12 mouse cellular contexts compared by ENCODE assay signal in the genomic region with DNA sequence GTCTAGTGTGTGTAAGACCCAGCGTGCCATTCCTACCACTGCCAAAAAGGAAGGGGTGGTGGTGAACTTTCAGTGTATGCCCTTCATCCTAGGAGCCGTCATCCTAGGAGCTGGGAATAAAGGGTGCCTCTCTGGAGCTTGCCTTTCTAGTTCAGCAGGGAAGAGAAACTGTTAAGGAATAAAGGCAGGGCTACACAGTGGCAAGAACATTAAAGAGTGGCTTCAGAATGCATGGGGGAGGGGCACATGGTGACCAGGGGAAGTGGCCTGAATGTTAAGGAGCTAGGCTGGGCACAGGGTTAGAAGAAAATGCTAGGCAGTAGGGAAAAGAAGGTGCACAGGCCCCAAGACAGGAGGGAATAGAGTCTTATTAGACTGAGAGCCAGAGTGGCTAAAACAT. TPM values are rescaled to one million over a fixed set of nuclear protein-coding genes. Genes with fewer than 3 reads are reported as not detected.
DNase-seq lines count a peak whose midpoint lies in the region; ATAC-seq lines count a peak whose summit lies in the region.
"Had no signal": no experiment of that assay in that cellular context is flagged by ENCODE, and none has a peak within 500 bp of the region (broad histone marks: within the 10 kb centered on the region; RNA-seq: fewer than 3 reads in every experiment).

No protein-coding gene starts in this region.

- H3K4me1 ChIP-seq in hindbrain, embryonic 15.5 days (replicated peaks): peaks cover 70% of the 10 kb centered on the region
- H3K4me1 ChIP-seq in hindbrain, embryonic 11.5 days (replicated peaks; ENCODE audit: control insufficient read depth, insufficient read depth, low read length): peaks cover 13% of the 10 kb centered on the region; the same call in 1 of the 2 replicates
- peaks cover 40% of the 10 kb centered on the region for H3K4me1 ChIP-seq in hindbrain, embryonic 16.5 days (ENCODE audit: control insufficient read depth, insufficient read depth, low read depth, low read length)
- peaks cover 33% of the 10 kb centered on the region for H3K4me1 ChIP-seq in neural tube, embryonic 14.5 days (ENCODE audit: control insufficient read depth, insufficient read depth, low read length)

- H3K36me3 ChIP-seq in hindbrain, embryonic 15.5 days: 0 out of 2 replicates have a peak, but pooled peaks cover under 1% of the 10 kb centered on the region
- H3K36me3 ChIP-seq in hindbrain, embryonic 11.5 days (ENCODE audit: control insufficient read depth, insufficient read depth, low read length): no peaks in the 10 kb centered on the region
- no peaks in the 10 kb centered on the region for H3K36me3 ChIP-seq in hindbrain, embryonic 16.5 days (ENCODE audit: control insufficient read depth, insufficient read depth, low read length)
- no peaks in the 10 kb centered on the region for H3K36me3 ChIP-seq in neural tube, embryonic 14.5 days (ENCODE audit: control insufficient read depth, insufficient read depth, low read length)
- H3K36me3 ChIP-seq: heart, embryonic 15.5 days; liver, embryonic 15.5 days had no signal

- 38% methylated on average over 2 of the region's 2 CpGs for WGBS in hindbrain, embryonic 15.5 days
- WGBS in hindbrain, embryonic 11.5 days: 77% methylated on average over 2 of the region's 2 CpGs
- 48% methylated on average over 2 of the region's 2 CpGs for WGBS in hindbrain, embryonic 16.5 days
- WGBS in neural tube, embryonic 14.5 days: 40% methylated on average over 2 of the region's 2 CpGs

- no peaks in the 10 kb centered on the region for H3K9me3 ChIP-seq in hindbrain, embryonic 15.5 days
- H3K9me3 ChIP-seq in hindbrain, embryonic 11.5 days (ENCODE audit: control insufficient read depth, low read length): no peaks in the 10 kb centered on the region
- no peaks in the 10 kb centered on the region for H3K9me3 ChIP-seq in hindbrain, embryonic 16.5 days (ENCODE audit: control insufficient read depth, low read length)
- no peaks in the 10 kb centered on the region for H3K9me3 ChIP-seq in neural tube, embryonic 14.5 days (ENCODE audit: control insufficient read depth, low read length)
- H3K9me3 ChIP-seq: embryonic facial prominence, embryonic 13.5 days; heart, embryonic 15.5 days; liver, embryonic 15.5 days had no signal

- H3K4me3 ChIP-seq in hindbrain, embryonic 15.5 days: no peak overlapping the region
- H3K4me3 ChIP-seq in hindbrain, embryonic 11.5 days (ENCODE audit: low read depth, low read length): no peak overlapping the region
- no peak overlapping the region for H3K4me3 ChIP-seq in hindbrain, embryonic 16.5 days (ENCODE audit: low read length)
- H3K4me3 ChIP-seq in neural tube, embryonic 14.5 days (ENCODE audit: low read depth, low read length): no peak overlapping the region
- H3K4me3 ChIP-seq: embryonic facial prominence, embryonic 13.5 days; heart, embryonic 15.5 days; liver, embryonic 15.5 days had no signal

- H3K9ac ChIP-seq in hindbrain, embryonic 15.5 days: no peak overlapping the region
- no peak overlapping the region for H3K9ac ChIP-seq in hindbrain, embryonic 11.5 days (ENCODE audit: low read depth, low read length)
- H3K9ac ChIP-seq in hindbrain, embryonic 16.5 days (ENCODE audit: low read depth, low read length): peak overlapping the region; percentile 14; the same call in 1 of the 2 replicates
- no peak overlapping the region for H3K9ac ChIP-seq in neural tube, embryonic 14.5 days (replicated peaks; ENCODE audit: low read depth, low read length)
- H3K9ac ChIP-seq: heart, embryonic 15.5 days; liver, embryonic 15.5 days had no signal

- ATAC-seq in hindbrain, embryonic 15.5 days (ENCODE audit: low FRiP score, low read depth): no peak
- no peak for ATAC-seq in hindbrain, embryonic 11.5 days (ENCODE audit: low FRiP score)
- no peak for ATAC-seq in hindbrain, embryonic 16.5 days
- ATAC-seq in neural tube, embryonic 14.5 days (ENCODE audit: low read depth): no peak

- H3K27ac ChIP-seq in hindbrain, embryonic 15.5 days (replicated peaks): peak overlapping the region; percentile 37; the same call in 1 of the 2 replicates
- H3K27ac ChIP-seq in hindbrain, embryonic 11.5 days (ENCODE audit: low read depth, low read length): no peak overlapping the region
- H3K27ac ChIP-seq in hindbrain, embryonic 16.5 days (ENCODE audit: low read depth, low read length): peak overlapping the region; percentile 46
- H3K27ac ChIP-seq in neural tube, embryonic 14.5 days (ENCODE audit: low read depth, low read length): peak overlapping the region; percentile 5; the same call in 1 of the 2 replicates
- H3K27ac ChIP-seq: liver, embryonic 15.5 days had no signal

- DNase-seq in hindbrain, embryonic 11.5 days (ENCODE audit: low spot score): no peak
- DNase-seq in lung, postnatal 36 days: peak; percentile 48
- DNase-seq in lung, postnatal 14 days: no peak
- DNase-seq in cerebellum, postnatal 14 days: no peak
- DNase-seq: cerebellum, adult 2 months; thymus, postnatal 4 days had no signal

- H3K4me2 ChIP-seq in hindbrain, embryonic 15.5 days: no peak overlapping the region
- H3K4me2 ChIP-seq in hindbrain, embryonic 11.5 days (replicated peaks; ENCODE audit: low read depth, low read length): no peak overlapping the region
- no peak overlapping the region for H3K4me2 ChIP-seq in hindbrain, embryonic 16.5 days (ENCODE audit: low read length)
- H3K4me2 ChIP-seq in neural tube, embryonic 14.5 days (ENCODE audit: low read depth, low read length): no peak overlapping the region
- H3K4me2 ChIP-seq: embryonic facial prominence, embryonic 13.5 days; heart, embryonic 15.5 days; liver, embryonic 15.5 days had no signal

- no peaks in the 10 kb centered on the region for H3K27me3 ChIP-seq in hindbrain, embryonic 15.5 days
- H3K27me3 ChIP-seq in hindbrain, embryonic 11.5 days (ENCODE audit: control insufficient read depth, insufficient read depth, low read length): no peaks in the 10 kb centered on the region
- no peaks in the 10 kb centered on the region for H3K27me3 ChIP-seq in hindbrain, embryonic 16.5 days (replicated peaks; ENCODE audit: control insufficient read depth, insufficient read depth, low read length)
- no peaks in the 10 kb centered on the region for H3K27me3 ChIP-seq in neural tube, embryonic 14.5 days (ENCODE audit: control insufficient read depth, insufficient read depth, low read length)
- H3K27me3 ChIP-seq: embryonic facial prominence, embryonic 13.5 days; heart, embryonic 15.5 days; liver, embryonic 15.5 days had no signal

RNA-seq across cellular contexts. Expression of gene Rfx1, which starts 3.1 kb away (rescaled TPM):
- 9.4 and 11.2 TPM in 2 replicates for polyA plus RNA-seq in hindbrain, embryonic 15.5 days (2015; fragmentation: Nextera tagmentation; extraction: Ambion mirVana)
- polyA plus RNA-seq in hindbrain, embryonic 11.5 days (2014; fragmentation: Nextera tagmentation; extraction: Ambion mirVana): 5.5 and 8.8 TPM in 2 replicates
- 7.9 and 9.0 TPM in 2 replicates for polyA plus RNA-seq in hindbrain, embryonic 16.5 days (2015; fragmentation: Nextera tagmentation; extraction: Ambion mirVana)
- polyA plus RNA-seq in neural tube, embryonic 14.5 days (2014; fragmentation: Nextera tagmentation; extraction: Ambion mirVana): 10.1 and 12.8 TPM in 2 replicates

RNA-seq across cellular contexts. Expression of gene Gm10643, which starts 4.8 kb away (rescaled TPM):
- 0.92 and 1.4 TPM in 2 replicates for polyA plus RNA-seq in hindbrain, embryonic 15.5 days (2015; fragmentation: Nextera tagmentation; extraction: Ambion mirVana)
- 2.0 and 2.2 TPM in 2 replicates for polyA plus RNA-seq in hindbrain, embryonic 11.5 days (2014; fragmentation: Nextera tagmentation; extraction: Ambion mirVana)
- polyA plus RNA-seq in hindbrain, embryonic 16.5 days (2015; fragmentation: Nextera tagmentation; extraction: Ambion mirVana): 1.6 and 1.7 TPM in 2 replicates
- 1.8 and 2.2 TPM in 2 replicates for polyA plus RNA-seq in neural tube, embryonic 14.5 days (2014; fragmentation: Nextera tagmentation; extraction: Ambion mirVana)

RNA-seq across cellular contexts. Expression of gene Rln3, which starts 24.9 kb away (rescaled TPM):
- polyA plus RNA-seq in hindbrain, embryonic 15.5 days (2015; fragmentation: Nextera tagmentation; extraction: Ambion mirVana): 0.51 and 1.2 TPM in 2 replicates
- polyA plus RNA-seq in hindbrain, embryonic 11.5 days (2014; fragmentation: Nextera tagmentation; extraction: Ambion mirVana): 0.48 TPM in 1 of 2 replicates, not detected in the other
- polyA plus RNA-seq in hindbrain, embryonic 16.5 days (2015; fragmentation: Nextera tagmentation; extraction: Ambion mirVana): 1.8 TPM in 2 replicates
- 0.82 and 0.91 TPM in 2 replicates for polyA plus RNA-seq in neural tube, embryonic 14.5 days (2014; fragmentation: Nextera tagmentation; extraction: Ambion mirVana)
- polyA plus RNA-seq: embryonic facial prominence, embryonic 13.5 days; heart, embryonic 15.5 days had no signal

RNA-seq across cellular contexts. Expression of gene Il27ra, which starts 27.4 kb away (rescaled TPM):
- polyA plus RNA-seq in hindbrain, embryonic 15.5 days (2015; fragmentation: Nextera tagmentation; extraction: Ambion mirVana): 0.69 and 0.97 TPM in 2 replicates
- not detected in 2 replicates for polyA plus RNA-seq in hindbrain, embryonic 11.5 days (2014; fragmentation: Nextera tagmentation; extraction: Ambion mirVana)
- 0.55 and 0.71 TPM in 2 replicates for polyA plus RNA-seq in hindbrain, embryonic 16.5 days (2015; fragmentation: Nextera tagmentation; extraction: Ambion mirVana)
- 0.43 and 0.45 TPM in 2 replicates for polyA plus RNA-seq in neural tube, embryonic 14.5 days (2014; fragmentation: Nextera tagmentation; extraction: Ambion mirVana)

RNA-seq across cellular contexts. Expression of gene Dcaf15, which starts 34.8 kb away (rescaled TPM):
- polyA plus RNA-seq in hindbrain, embryonic 15.5 days (2015; fragmentation: Nextera tagmentation; extraction: Ambion mirVana): 19.0 and 22.6 TPM in 2 replicates
- 12.5 and 12.8 TPM in 2 replicates for polyA plus RNA-seq in hindbrain, embryonic 11.5 days (2014; fragmentation: Nextera tagmentation; extraction: Ambion mirVana)
- 21.5 and 22.7 TPM in 2 replicates for polyA plus RNA-seq in hindbrain, embryonic 16.5 days (2015; fragmentation: Nextera tagmentation; extraction: Ambion mirVana)
- 16.5 and 19.0 TPM in 2 replicates for polyA plus RNA-seq in neural tube, embryonic 14.5 days (2014; fragmentation: Nextera tagmentation; extraction: Ambion mirVana)
